Mouse (Mus musculus) C2C12 (cell line): Measurements from ENCODE around the gene Dexi.
A peak's percentile ranks its signal among the peaks of the same experiment; 100 is the strongest.

Experiments used
- CEBPB ChIP-seq: IDR thresholded peaks from one replicate; pipeline ENCODE4 v1.6.1; 2011; ENCODE audit warnings: low read depth, mild to moderate bottlenecking, control low read depth, moderate library complexity
- CTCF ChIP-seq: IDR thresholded peaks from one replicate; pipeline ENCODE4 v1.5.1; 2011; ENCODE audit not compliant: control insufficient read depth, insufficient read depth, insufficient read length
- FOSL1 ChIP-seq: IDR thresholded peaks from one replicate; pipeline ENCODE4 v1.8.0; 2011; ENCODE audit warnings: mild to moderate bottlenecking, low read length; ENCODE audit not compliant: poor library complexity, insufficient read depth, severe bottlenecking
- MAX ChIP-seq: IDR thresholded peaks from one replicate; pipeline ENCODE4 v1.6.1; 2011; ENCODE audit warnings: mild to moderate bottlenecking, control low read depth
- MYOD1 ChIP-seq: IDR thresholded peaks from one replicate; pipeline ENCODE4 v1.6.1; 2011; ENCODE audit warnings: low read depth; ENCODE audit not compliant: control insufficient read depth, insufficient read length
- MYOG ChIP-seq: IDR thresholded peaks from one replicate; pipeline ENCODE4 v1.6.1; 2011; ENCODE audit not compliant: control insufficient read depth, insufficient read length; ENCODE audit errors: extremely low read depth
- USF1 ChIP-seq: IDR thresholded peaks from one replicate; pipeline ENCODE4 v1.6.1; 2011; ENCODE audit warnings: low read depth, mild to moderate bottlenecking, control low read depth, moderate library complexity

- TF ChIP-seq CTCF, result peak; percentile 76
- no peak for TF ChIP-seq MYOG
- no peak for TF ChIP-seq FOSL1
- TF ChIP-seq USF1, result no peak
- TF ChIP-seq MAX, result no peak
- TF ChIP-seq CEBPB, result no peak
- TF ChIP-seq MYOD1, result no peak
Measured at GRCm38 (mm10) chr16:10570708-10571107, 27.9 kb upstream of the Dexi start.
